Mouse (Mus musculus) G1E-ER4 (cell line): ENCODE data around the gene Pdzrn4. TPM values are rescaled to one million over a fixed set of nuclear protein-coding genes. Genes with fewer than 3 reads are reported as not detected.

ENCODE experiments used
- GATA1 ChIP-seq: IDR thresholded peaks from one replicate; pipeline ENCODE4 v1.8.0; 2012; ENCODE audit warnings: low read length, inconsistent platforms
- polyA plus RNA-seq: library from polyadenylated mRNA; stranded (reverse); fragments of >175 nt; gene quantifications from 2 replicates; pipeline ENCODE4 v1.2.3, GENCODE M21; 2012

Gene Pdzrn4
- not detected in 2 replicates for polyA plus RNA-seq

GRCm38 (mm10) chr15:92396770-92397608 is at the start of gene Pdzrn4:
Gene Pdzrn4 (plus strand): TSS chr15:92396881.
- no peak for TF ChIP-seq GATA1

GRCm38 (mm10) chr15:92347426-92347825 is 49.3 kb upstream of the Pdzrn4 start:
- TF ChIP-seq GATA1 = no peak

GRCm38 (mm10) chr15:92347902-92348301 is 48.8 kb upstream of the Pdzrn4 start:
- no peak for TF ChIP-seq GATA1

- TF ChIP-seq GATA1 = no peak
These were observed 32.5 kb upstream of the Pdzrn4 start for GRCm38 (mm10) chr15:92364153-92364552.

GRCm38 (mm10) chr15:92364592-92364991 is 32.1 kb upstream of the Pdzrn4 start:
- no peak for TF ChIP-seq GATA1

GRCm38 (mm10) chr15:92394811-92395210 is 1.9 kb upstream of the Pdzrn4 start:
- TF ChIP-seq GATA1 = no peak

- TF ChIP-seq GATA1 = no peak
These were observed 2.1 kb downstream of the Pdzrn4 start for GRCm38 (mm10) chr15:92398747-92399146.

- no peak for TF ChIP-seq GATA1
These were observed 2.6 kb downstream of the Pdzrn4 start for GRCm38 (mm10) chr15:92399278-92399677.

GRCm38 (mm10) chr15:92401554-92401953 is 4.9 kb downstream of the Pdzrn4 start:
- no peak for TF ChIP-seq GATA1

- TF ChIP-seq GATA1 = no peak
These were observed 18.6 kb downstream of the Pdzrn4 start for GRCm38 (mm10) chr15:92415323-92415722.

- TF ChIP-seq GATA1 = no peak
These were observed 19.5 kb downstream of the Pdzrn4 start for GRCm38 (mm10) chr15:92416141-92416540.

- TF ChIP-seq GATA1 = no peak
These were observed 20.0 kb downstream of the Pdzrn4 start for GRCm38 (mm10) chr15:92416658-92417057.

GRCm38 (mm10) chr15:92417120-92417519 is 20.4 kb downstream of the Pdzrn4 start:
- no peak for TF ChIP-seq GATA1

- TF ChIP-seq GATA1 = no peak
These were observed 37.9 kb downstream of the Pdzrn4 start for GRCm38 (mm10) chr15:92434605-92435004.

GRCm38 (mm10) chr15:92435306-92435705 is 38.6 kb downstream of the Pdzrn4 start:
- no peak for TF ChIP-seq GATA1

GRCm38 (mm10) chr15:92441630-92442180 is 45.0 kb downstream of the Pdzrn4 start:
- TF ChIP-seq GATA1 = no peak

GRCm38 (mm10) chr15:92447708-92448147 is 51.0 kb downstream of the Pdzrn4 start:
- TF ChIP-seq GATA1 = no peak

GRCm38 (mm10) chr15:92449112-92449511 is 52.4 kb downstream of the Pdzrn4 start:
- no peak for TF ChIP-seq GATA1
